Mouse (Mus musculus): Measurements from ENCODE around the gene Me1. TPM values are rescaled to one million over a fixed set of nuclear protein-coding genes. Genes with fewer than 3 reads are reported as not detected.

Gene Me1
- total and polyA plus RNA-seq, 2 experiments from 2014 or later: 37.5 to 76.5 TPM

DNA sequence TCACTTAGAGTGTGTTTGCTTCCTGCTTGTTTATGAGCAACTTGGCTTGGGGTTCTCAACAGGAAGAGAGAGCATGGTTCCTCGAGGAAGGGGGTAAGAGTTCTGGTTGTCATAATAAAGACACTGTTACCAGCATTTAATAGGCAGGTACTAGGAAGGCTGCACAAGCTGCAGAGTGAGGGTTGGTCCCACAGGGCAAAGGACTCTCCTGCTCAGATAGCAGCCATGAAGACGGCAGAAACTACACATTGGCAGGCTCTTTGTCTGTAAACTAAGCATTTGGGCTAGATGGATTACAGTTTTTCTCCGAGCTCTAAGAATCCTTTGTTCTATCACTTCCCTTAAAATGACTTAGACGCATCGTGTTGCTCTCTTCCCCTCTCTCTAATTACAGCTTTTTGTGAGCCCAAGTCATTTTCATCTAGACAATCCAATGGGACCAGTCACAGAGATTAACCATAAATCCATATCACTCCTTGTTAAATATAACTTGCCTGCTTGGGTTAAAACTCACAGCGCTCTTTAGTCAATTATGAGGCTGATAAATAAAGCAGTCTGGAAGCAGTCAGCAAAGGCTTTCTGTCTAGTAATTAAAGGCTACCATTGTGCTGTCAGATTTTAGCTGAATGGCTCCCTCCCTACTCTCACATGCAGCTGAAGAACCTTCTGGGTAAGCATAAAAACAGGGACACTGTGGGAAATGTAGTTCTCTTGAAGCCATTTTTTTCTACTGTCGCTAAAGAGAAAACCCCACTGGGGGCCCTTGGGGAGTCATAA is 30.0 kb upstream of the Me1 start:
- 45% methylated on average over 7 of the region's 7 CpGs for WGBS
- Histone ChIP-seq H3K4me2 (ENCODE audit: low read depth, low read length) (no peak overlapping the region), H3K27me3 (ENCODE audit: insufficient read depth, low read length) (no peaks in the 10 kb centered on the region), H3K4me3 (ENCODE audit: low read length) (no peak overlapping the region), H3K9ac (replicated peaks; ENCODE audit: low read length) (no peak overlapping the region), H3K27ac (peak overlapping the region; percentile 38; the same call in 1 of the 2 replicates), H3K4me1 (ENCODE audit: insufficient read depth, low read length) (no peaks in the 10 kb centered on the region), H3K36me3 (ENCODE audit: insufficient read depth, low read length) (no peaks in the 10 kb centered on the region), H3K9me3 (ENCODE audit: low read length) (no peaks in the 10 kb centered on the region)
- ATAC-seq (peak; percentile 78), DNase-seq (ENCODE audit: low spot score) (peak; percentile 44)
- no peak for TF ChIP-seq CTCF (IDR thresholded peaks at IDR 0.05; ENCODE audit: low read depth)

DNA sequence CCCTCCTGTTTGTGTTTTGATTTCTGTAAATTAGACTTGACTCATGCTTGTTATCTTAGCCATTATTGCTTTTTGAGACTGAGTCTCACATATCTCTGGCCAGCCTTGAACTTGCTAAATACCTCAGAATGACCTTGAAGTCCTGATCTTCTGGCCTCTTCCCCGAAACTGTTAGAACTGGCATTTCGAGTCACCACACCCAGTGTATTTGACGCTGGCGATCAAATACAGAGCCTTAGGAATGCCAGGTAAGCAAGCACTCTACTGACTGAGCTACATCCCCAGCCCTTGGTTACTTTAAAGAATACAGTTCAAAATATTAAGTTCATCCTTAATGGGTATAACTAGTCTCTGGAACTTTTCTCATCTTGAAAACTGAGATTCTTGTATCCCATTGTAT is 29.3 kb upstream of the Me1 start:
- no peaks in the 10 kb centered on the region for H3K36me3 ChIP-seq (ENCODE audit: insufficient read depth, low read length)
- no peak overlapping the region for H3K9ac ChIP-seq (replicated peaks; ENCODE audit: low read length)
- no peak overlapping the region for H3K4me2 ChIP-seq (ENCODE audit: low read depth, low read length)
- TF ChIP-seq CTCF (IDR thresholded peaks at IDR 0.05; ENCODE audit: low read depth): no peak
- H3K4me1 ChIP-seq (ENCODE audit: insufficient read depth, low read length): no peaks in the 10 kb centered on the region
- ATAC-seq (no peak; the same call in 1 of the 2 replicates), DNase-seq (ENCODE audit: low spot score) (no peak)
- H3K9me3 ChIP-seq (ENCODE audit: low read length): no peaks in the 10 kb centered on the region
- WGBS: 91% methylated on average over 4 of the region's 4 CpGs
- no peaks in the 10 kb centered on the region for H3K27me3 ChIP-seq (ENCODE audit: insufficient read depth, low read length)
- no peak overlapping the region for H3K4me3 ChIP-seq (ENCODE audit: low read length)
- H3K27ac ChIP-seq: no peak overlapping the region

DNA sequence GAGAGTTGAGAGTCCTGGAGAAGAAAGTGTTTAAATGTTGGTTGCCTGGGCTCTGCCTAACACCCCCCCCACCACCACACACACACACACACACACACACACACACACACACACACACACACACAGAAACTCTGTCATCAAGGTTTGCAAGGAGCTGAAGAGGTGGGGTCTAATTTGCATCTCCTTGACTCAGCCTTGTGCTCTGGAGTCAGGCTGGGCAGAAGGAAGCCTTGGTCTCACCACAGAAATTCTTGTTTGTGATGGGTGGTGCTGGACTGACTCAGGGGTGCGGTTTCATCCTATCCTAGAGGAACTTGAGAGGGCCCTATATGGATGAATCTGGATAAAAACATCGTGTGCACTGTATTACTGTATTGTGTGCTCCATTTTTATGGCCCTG is 25.0 kb upstream of the Me1 start:
- DNase-seq (ENCODE audit: low spot score): no peak
- ATAC-seq: no peak
- 84% methylated on average over 2 of the region's 2 CpGs for WGBS
- TF ChIP-seq CTCF (IDR thresholded peaks at IDR 0.05; ENCODE audit: low read depth): no peak
- Histone ChIP-seq H3K4me3 (ENCODE audit: low read length) (no peak overlapping the region), H3K4me1 (ENCODE audit: insufficient read depth, low read length) (no peaks in the 10 kb centered on the region), H3K27ac (no peak overlapping the region), H3K9ac (replicated peaks; ENCODE audit: low read length) (no peak overlapping the region), H3K36me3 (ENCODE audit: insufficient read depth, low read length) (no peaks in the 10 kb centered on the region), H3K4me2 (ENCODE audit: low read depth, low read length) (no peak overlapping the region), H3K27me3 (ENCODE audit: insufficient read depth, low read length) (no peaks in the 10 kb centered on the region), H3K9me3 (ENCODE audit: low read length) (no peaks in the 10 kb centered on the region)

DNA sequence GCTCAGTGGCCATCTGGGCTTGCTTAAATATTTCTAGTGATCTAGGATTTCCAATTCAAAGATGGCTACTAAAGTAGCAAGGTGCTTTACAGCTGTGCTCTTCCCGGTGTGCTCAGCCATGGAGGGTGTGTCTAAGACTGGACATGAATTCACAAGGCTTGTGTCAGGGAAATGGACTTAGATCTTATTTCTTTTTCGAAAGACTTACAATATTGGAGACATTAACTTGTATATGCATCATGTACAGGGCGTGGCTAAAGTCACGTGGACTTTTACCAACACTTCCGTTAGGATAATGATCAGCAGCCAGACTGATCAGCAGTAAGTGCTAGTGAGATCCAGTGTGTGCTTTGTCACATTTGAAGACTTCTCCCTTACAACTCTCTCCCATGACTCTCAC is 24.5 kb upstream of the Me1 start:
- DNase-seq (ENCODE audit: low spot score) (no peak), ATAC-seq (no peak)
- Histone ChIP-seq H3K4me1 (ENCODE audit: insufficient read depth, low read length) (no peaks in the 10 kb centered on the region), H3K9me3 (ENCODE audit: low read length) (no peaks in the 10 kb centered on the region), H3K4me3 (ENCODE audit: low read length) (no peak overlapping the region), H3K4me2 (ENCODE audit: low read depth, low read length) (no peak overlapping the region), H3K27ac (no peak overlapping the region), H3K36me3 (ENCODE audit: insufficient read depth, low read length) (no peaks in the 10 kb centered on the region), H3K27me3 (ENCODE audit: insufficient read depth, low read length) (no peaks in the 10 kb centered on the region), H3K9ac (replicated peaks; ENCODE audit: low read length) (no peak overlapping the region)
- WGBS: 95% methylated on average over 5 of the region's 5 CpGs
- no peak for TF ChIP-seq CTCF (IDR thresholded peaks at IDR 0.05; ENCODE audit: low read depth)

DNA sequence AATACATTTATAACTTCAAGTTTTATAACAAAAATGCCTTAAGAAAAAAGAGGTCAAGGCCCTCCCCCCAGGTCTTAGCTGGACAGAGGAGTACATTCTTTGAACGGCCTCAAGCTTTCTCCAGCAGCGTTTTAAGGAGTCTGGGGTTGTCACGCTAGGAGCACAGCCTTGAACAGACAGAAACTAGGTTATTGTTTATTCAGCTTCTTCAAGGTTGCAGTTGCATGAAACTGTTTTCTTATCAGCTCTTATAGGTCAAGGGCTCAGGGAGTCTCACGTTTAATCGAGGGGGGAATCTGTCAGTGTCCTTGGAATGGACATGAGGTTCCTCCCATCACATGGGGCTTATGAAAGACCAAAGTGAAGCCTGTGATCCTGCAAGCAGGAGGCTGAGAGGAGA is 21.4 kb upstream of the Me1 start:
- DNase-seq (ENCODE audit: low spot score) (no peak), ATAC-seq (no peak)
- Histone ChIP-seq H3K4me2 (ENCODE audit: low read depth, low read length) (no peak overlapping the region), H3K27ac (no peak overlapping the region), H3K9ac (replicated peaks; ENCODE audit: low read length) (no peak overlapping the region), H3K36me3 (ENCODE audit: insufficient read depth, low read length) (no peaks in the 10 kb centered on the region), H3K4me1 (ENCODE audit: insufficient read depth, low read length) (no peaks in the 10 kb centered on the region), H3K4me3 (ENCODE audit: low read length) (no peak overlapping the region), H3K27me3 (ENCODE audit: insufficient read depth, low read length) (no peaks in the 10 kb centered on the region), H3K9me3 (ENCODE audit: low read length) (no peaks in the 10 kb centered on the region)
- WGBS: 80% methylated on average over 5 of the region's 5 CpGs
- TF ChIP-seq CTCF (IDR thresholded peaks at IDR 0.05; ENCODE audit: low read depth): no peak

DNA sequence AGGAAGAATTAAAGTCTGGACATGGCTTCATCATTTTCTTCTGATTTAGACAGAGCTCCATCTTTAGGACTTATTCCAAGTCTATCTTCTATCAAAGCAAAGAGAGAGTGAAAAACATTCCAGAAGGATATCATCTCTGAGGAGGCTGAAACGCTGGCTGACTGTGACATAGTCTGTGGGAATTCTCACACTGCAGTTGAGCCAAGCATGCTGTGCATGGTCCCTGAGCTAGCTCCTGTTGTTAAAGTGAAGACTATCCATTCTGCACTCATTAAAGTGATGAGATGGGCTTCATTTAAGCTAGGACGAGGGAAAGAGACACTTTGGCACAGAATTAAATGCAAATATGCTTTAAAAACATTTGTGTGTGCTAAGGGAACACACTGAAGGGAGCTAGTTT is 20.8 kb upstream of the Me1 start:
- DNase-seq (ENCODE audit: low spot score) (no peak), ATAC-seq (no peak)
- no peaks in the 10 kb centered on the region for H3K36me3 ChIP-seq (ENCODE audit: insufficient read depth, low read length)
- H3K27me3 ChIP-seq (ENCODE audit: insufficient read depth, low read length): no peaks in the 10 kb centered on the region
- no peaks in the 10 kb centered on the region for H3K4me1 ChIP-seq (ENCODE audit: insufficient read depth, low read length)
- H3K9me3 ChIP-seq (ENCODE audit: low read length): no peaks in the 10 kb centered on the region
- no peak overlapping the region for H3K4me2 ChIP-seq (ENCODE audit: low read depth, low read length)
- WGBS: 53% methylated on average over 2 of the region's 2 CpGs
- TF ChIP-seq CTCF (IDR thresholded peaks at IDR 0.05; ENCODE audit: low read depth): no peak
- H3K27ac ChIP-seq: no peak overlapping the region
- H3K9ac ChIP-seq (replicated peaks; ENCODE audit: low read length): no peak overlapping the region
- no peak overlapping the region for H3K4me3 ChIP-seq (ENCODE audit: low read length)

DNA sequence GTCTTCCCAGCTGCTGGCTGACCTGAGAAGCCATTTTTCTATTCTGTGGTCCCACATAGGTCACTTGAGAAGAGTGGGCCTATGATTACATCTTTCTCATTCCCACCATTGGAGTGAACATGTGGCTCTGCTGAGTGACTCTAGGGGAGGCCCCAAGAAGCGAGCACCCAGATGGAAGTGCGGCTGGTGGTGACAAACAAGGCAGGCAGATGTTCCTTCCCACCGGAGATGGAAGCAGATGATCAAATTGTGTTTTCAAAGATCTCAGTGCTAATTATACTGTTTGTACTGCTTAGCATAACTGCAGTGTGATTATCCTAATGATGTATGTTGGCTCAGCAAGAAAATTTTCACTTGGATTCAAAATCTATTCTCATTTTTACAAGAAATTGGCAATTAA is 18.3 kb upstream of the Me1 start:
- Histone ChIP-seq H3K27ac (no peak overlapping the region), H3K9ac (replicated peaks; ENCODE audit: low read length) (no peak overlapping the region), H3K4me1 (ENCODE audit: insufficient read depth, low read length) (no peaks in the 10 kb centered on the region), H3K27me3 (ENCODE audit: insufficient read depth, low read length) (no peaks in the 10 kb centered on the region), H3K36me3 (ENCODE audit: insufficient read depth, low read length) (no peaks in the 10 kb centered on the region), H3K4me2 (ENCODE audit: low read depth, low read length) (no peak overlapping the region), H3K4me3 (ENCODE audit: low read length) (no peak overlapping the region), H3K9me3 (ENCODE audit: low read length) (no peaks in the 10 kb centered on the region)
- DNase-seq (ENCODE audit: low spot score) (no peak), ATAC-seq (no peak)
- 78% methylated on average over 3 of the region's 3 CpGs for WGBS
- TF ChIP-seq CTCF (IDR thresholded peaks at IDR 0.05; ENCODE audit: low read depth): no peak
